Mouse (Mus musculus): ENCODE measurements around the gene Tmem63b. TPM values are rescaled to one million over a fixed set of nuclear protein-coding genes. Genes with fewer than 3 reads are reported as not detected.
"Not testable (repeated sequence)": the region's sequence is repeated elsewhere in the genome, so short reads cannot be mapped to it uniquely, and the experiment has no call there.

Tmem63b gene
- polyA plus RNA-seq, 1 experiment from 2014 or later = 31.7 TPM

GRCm38 (mm10) chr17:45623425-45623824, 63.3 kb downstream of the Tmem63b start:
- H3K4me1 ChIP-seq (ENCODE audit: control insufficient read depth, insufficient read depth, low read length); ATAC-seq; H3K27me3 ChIP-seq (replicated peaks; ENCODE audit: control insufficient read depth, insufficient read depth, low read length); H3K9me3 ChIP-seq (ENCODE audit: control insufficient read depth, low read length); H3K36me3 ChIP-seq (ENCODE audit: control insufficient read depth, insufficient read depth, low read length); H3K27ac ChIP-seq (ENCODE audit: low read length); H3K4me2 ChIP-seq (ENCODE audit: low read depth, low read length); H3K4me3 ChIP-seq (ENCODE audit: low read length); H3K9ac ChIP-seq (ENCODE audit: low read depth, low read length): not testable (repeated sequence)
- WGBS = 87% methylated on average over 8 of the region's 8 CpGs

- peak overlapping the region; percentile 79 for H3K27ac ChIP-seq (ENCODE audit: low read length)
- H3K9me3 ChIP-seq (ENCODE audit: control insufficient read depth, low read length) = no peaks in the 10 kb centered on the region
- no peaks in the 10 kb centered on the region for H3K27me3 ChIP-seq (replicated peaks; ENCODE audit: control insufficient read depth, insufficient read depth, low read length)
- peaks cover 10% of the 10 kb centered on the region for H3K4me1 ChIP-seq (ENCODE audit: control insufficient read depth, insufficient read depth, low read length)
- 21% methylated on average over 20 of the region's 20 CpGs for WGBS
- H3K4me3 ChIP-seq (ENCODE audit: low read length) = peak overlapping the region; percentile 37
- peak overlapping the region; percentile 48 for H3K4me2 ChIP-seq (ENCODE audit: low read depth, low read length)
- H3K36me3 ChIP-seq (ENCODE audit: control insufficient read depth, insufficient read depth, low read length) = no peaks in the 10 kb centered on the region
- H3K9ac ChIP-seq (ENCODE audit: low read depth, low read length) = peak overlapping the region; percentile 65
- peak; percentile 60 for ATAC-seq
Observed at GRCm38 (mm10) chr17:45619386-45620256, 67.1 kb downstream of the Tmem63b start.

- H3K4me1 ChIP-seq (ENCODE audit: control insufficient read depth, insufficient read depth, low read length) = peaks cover 10% of the 10 kb centered on the region
- H3K27ac ChIP-seq (ENCODE audit: low read length) = peak overlapping the region; percentile 79
- peak overlapping the region; percentile 37 for H3K4me3 ChIP-seq (ENCODE audit: low read length)
- ATAC-seq = peak; percentile 83
- H3K27me3 ChIP-seq (replicated peaks; ENCODE audit: control insufficient read depth, insufficient read depth, low read length) = no peaks in the 10 kb centered on the region
- peak overlapping the region; percentile 65 for H3K9ac ChIP-seq (ENCODE audit: low read depth, low read length)
- peak overlapping the region; percentile 48 for H3K4me2 ChIP-seq (ENCODE audit: low read depth, low read length)
- H3K9me3 ChIP-seq (ENCODE audit: control insufficient read depth, low read length) = no peaks in the 10 kb centered on the region
- no peaks in the 10 kb centered on the region for H3K36me3 ChIP-seq (ENCODE audit: control insufficient read depth, insufficient read depth, low read length)
- WGBS = 12% methylated on average over 8 of the region's 8 CpGs
Observed at GRCm38 (mm10) chr17:45618941-45619385, 67.7 kb downstream of the Tmem63b start.

GRCm38 (mm10) chr17:45617655-45618054, 69.0 kb downstream of the Tmem63b start:
- 85% methylated on average over 6 of the region's 6 CpGs for WGBS
- no peak overlapping the region for H3K27ac ChIP-seq (ENCODE audit: low read length)
- H3K9me3 ChIP-seq (ENCODE audit: control insufficient read depth, low read length) = no peaks in the 10 kb centered on the region
- no peaks in the 10 kb centered on the region for H3K36me3 ChIP-seq (ENCODE audit: control insufficient read depth, insufficient read depth, low read length)
- H3K27me3 ChIP-seq (replicated peaks; ENCODE audit: control insufficient read depth, insufficient read depth, low read length) = no peaks in the 10 kb centered on the region
- H3K4me1 ChIP-seq (ENCODE audit: control insufficient read depth, insufficient read depth, low read length) = peaks cover 10% of the 10 kb centered on the region
- H3K4me3 ChIP-seq (ENCODE audit: low read length) = no peak overlapping the region
- ATAC-seq = no peak
- no peak overlapping the region for H3K9ac ChIP-seq (ENCODE audit: low read depth, low read length)
- no peak overlapping the region for H3K4me2 ChIP-seq (ENCODE audit: low read depth, low read length)

- WGBS = 85% methylated on average over 3 of the region's 3 CpGs
- Histone ChIP-seq H3K27ac (ENCODE audit: low read length) (no peak overlapping the region), H3K4me2 (ENCODE audit: low read depth, low read length) (no peak overlapping the region), H3K27me3 (replicated peaks; ENCODE audit: control insufficient read depth, insufficient read depth, low read length) (no peaks in the 10 kb centered on the region), H3K4me3 (ENCODE audit: low read length) (no peak overlapping the region), H3K36me3 (ENCODE audit: control insufficient read depth, insufficient read depth, low read length) (no peaks in the 10 kb centered on the region), H3K9ac (ENCODE audit: low read depth, low read length) (no peak overlapping the region), H3K4me1 (ENCODE audit: control insufficient read depth, insufficient read depth, low read length) (peaks cover 10% of the 10 kb centered on the region), H3K9me3 (ENCODE audit: control insufficient read depth, low read length) (no peaks in the 10 kb centered on the region)
- no peak for ATAC-seq
Observed at GRCm38 (mm10) chr17:45616679-45617078, 70.0 kb downstream of the Tmem63b start.

- Histone ChIP-seq H3K4me1 (ENCODE audit: control insufficient read depth, insufficient read depth, low read length) (peaks cover 10% of the 10 kb centered on the region), H3K9me3 (ENCODE audit: control insufficient read depth, low read length) (no peaks in the 10 kb centered on the region), H3K4me3 (ENCODE audit: low read length) (no peak overlapping the region), H3K36me3 (ENCODE audit: control insufficient read depth, insufficient read depth, low read length) (no peaks in the 10 kb centered on the region), H3K27ac (ENCODE audit: low read length) (no peak overlapping the region), H3K27me3 (replicated peaks; ENCODE audit: control insufficient read depth, insufficient read depth, low read length) (no peaks in the 10 kb centered on the region), H3K4me2 (ENCODE audit: low read depth, low read length) (no peak overlapping the region), H3K9ac (ENCODE audit: low read depth, low read length) (no peak overlapping the region)
- ATAC-seq = no peak
- 59% methylated on average over 4 of the region's 4 CpGs for WGBS
Observed at GRCm38 (mm10) chr17:45616046-45616650, 70.6 kb downstream of the Tmem63b start.

- WGBS = 77% methylated on average over 7 of the region's 7 CpGs
- Histone ChIP-seq H3K4me2 (ENCODE audit: low read depth, low read length) (no peak overlapping the region), H3K27me3 (replicated peaks; ENCODE audit: control insufficient read depth, insufficient read depth, low read length) (no peaks in the 10 kb centered on the region), H3K9me3 (ENCODE audit: control insufficient read depth, low read length) (no peaks in the 10 kb centered on the region), H3K4me3 (ENCODE audit: low read length) (no peak overlapping the region), H3K36me3 (ENCODE audit: control insufficient read depth, insufficient read depth, low read length) (no peaks in the 10 kb centered on the region), H3K27ac (ENCODE audit: low read length) (no peak overlapping the region), H3K9ac (ENCODE audit: low read depth, low read length) (no peak overlapping the region), H3K4me1 (ENCODE audit: control insufficient read depth, insufficient read depth, low read length) (peaks cover 8% of the 10 kb centered on the region; the same call in 1 of the 2 replicates)
- ATAC-seq = no peak
Observed at GRCm38 (mm10) chr17:45612921-45613320, 73.8 kb downstream of the Tmem63b start.

GRCm38 (mm10) chr17:45612008-45612407, 74.7 kb downstream of the Tmem63b start:
- Histone ChIP-seq H3K4me1 (ENCODE audit: control insufficient read depth, insufficient read depth, low read length) (peaks cover 8% of the 10 kb centered on the region; the same call in 1 of the 2 replicates), H3K27ac (ENCODE audit: low read length) (no peak overlapping the region), H3K9ac (ENCODE audit: low read depth, low read length) (no peak overlapping the region), H3K4me3 (ENCODE audit: low read length) (no peak overlapping the region), H3K27me3 (replicated peaks; ENCODE audit: control insufficient read depth, insufficient read depth, low read length) (no peaks in the 10 kb centered on the region), H3K36me3 (ENCODE audit: control insufficient read depth, insufficient read depth, low read length) (no peaks in the 10 kb centered on the region), H3K9me3 (ENCODE audit: control insufficient read depth, low read length) (no peaks in the 10 kb centered on the region), H3K4me2 (ENCODE audit: low read depth, low read length) (no peak overlapping the region)
- ATAC-seq = no peak
- WGBS = 69% methylated on average over 8 of the region's 8 CpGs

Measured in intestine, embryonic 16.5 days (tissue).